Mouse (Mus musculus) testis, adult 2 months (tissue): ENCODE measurements around the gene Galnt2.

Experiments used
- CTCF ChIP-seq: fragments of 200-500 bp; IDR thresholded peaks from 2 replicates; pipeline ENCODE4 v1.5.1; 2012; ENCODE audit warnings: low read depth, mild to moderate bottlenecking, inconsistent platforms, low read length, moderate library complexity; ENCODE audit not compliant: control insufficient read depth, insufficient read depth, insufficient replicate concordance
- POLR2A ChIP-seq: fragments of 200-500 bp; IDR thresholded peaks from 2 replicates; pipeline ENCODE4 v1.6.1; 2012; ENCODE audit warnings: low read depth, mild to moderate bottlenecking, inconsistent platforms, low read length, moderate library complexity; ENCODE audit not compliant: control insufficient read depth

DNA sequence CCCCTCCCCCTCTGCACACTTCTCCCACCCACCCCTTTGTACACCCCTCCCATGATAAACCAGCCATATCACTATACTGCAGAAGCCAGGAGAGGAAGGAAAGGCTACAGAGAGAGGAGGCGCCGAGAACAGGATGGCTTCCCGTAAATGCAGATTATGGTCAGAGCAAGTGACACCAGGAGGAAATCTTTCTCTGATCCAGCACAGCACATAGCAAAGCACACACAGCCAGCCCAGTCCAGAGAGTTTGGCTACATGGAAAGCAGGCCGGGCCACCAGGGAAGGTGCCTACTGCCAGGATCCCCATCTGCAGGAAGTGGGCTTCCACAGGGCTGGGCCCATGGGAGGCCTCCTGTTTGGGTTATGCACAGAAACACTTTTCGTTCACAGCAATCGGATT, 63.2 kb downstream of the Galnt2 start:
- TF ChIP-seq POLR2A: no peak
- no peak for TF ChIP-seq CTCF
